Mouse (Mus musculus): ENCODE results near the gene Ptpn7.

DNA sequence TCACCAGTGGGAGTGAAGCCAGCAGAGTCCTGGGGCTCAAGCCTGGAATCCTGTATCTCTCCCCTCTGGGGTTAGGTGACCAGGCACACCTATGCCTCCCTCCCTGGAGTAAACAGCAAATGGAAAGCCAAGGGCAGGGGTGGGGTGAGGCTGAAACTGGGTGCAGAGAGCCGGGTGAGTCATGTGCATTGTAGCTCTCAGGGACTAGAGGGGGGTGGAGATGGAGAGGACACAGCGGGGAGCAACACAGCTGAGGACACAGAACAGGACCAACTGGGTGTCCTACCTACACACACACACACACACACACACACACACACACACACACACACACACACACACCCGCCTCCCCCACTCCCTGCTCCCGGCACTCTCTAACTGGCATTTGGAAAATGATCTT is 50.9 kb downstream of the Ptpn7 start:
- TF ChIP-seq EP300 (IDR thresholded peaks at IDR 0.05) (no peak), CTCF (IDR thresholded peaks at IDR 0.05) (no peak)

Measured in lung, postnatal 0 days (tissue).